Mouse (Mus musculus): Measurements from ENCODE around the gene Gm10330. TPM values are rescaled to one million over a fixed set of nuclear protein-coding genes. Genes with fewer than 3 reads are reported as not detected.

The Gm10330 gene
- polyA plus RNA-seq (2014; fragmentation: Illumina TruSeq; extraction: RNeasy Lipid Tissue Mini Kit (QIAGEN cat#74804); ENCODE audit: insufficient read depth, low read depth, low replicate concordance): not detected

GRCm38 (mm10) chr12:23780165-23780564 lies at the start of gene Gm10330:
Gene Gm10330, minus strand, starts transcription at chr12:23780265.

All from lung, adult 10 weeks (tissue).